Mouse (Mus musculus) left cerebral cortex, postnatal 10 days (tissue): ENCODE data around the gene Uggt1. TPM values are rescaled to one million over a fixed set of nuclear protein-coding genes. Genes with fewer than 3 reads are reported as not detected.

Experiments used
- DNase-seq, 2 experiments: peaks; one replicate each; pipeline ENCODE4 v3.0.0; 2021 to 2022; ENCODE audit warnings: low spot score in 2 of 2, mixed read lengths in 1 of 2; ENCODE audit errors: extremely low spot score in 1 of 2
- intact Hi-C: fragments of 180-260 bp; cut with DNase I; formaldehyde crosslinking; loops from one replicate; pipeline ENCODE4 v1.15.1; 2025
- total RNA-seq, 2 experiments: library from RNA; stranded (reverse); gene quantifications; 2 replicates each; pipeline ENCODE4 v1.2.3; 2021

The Uggt1 gene
- total RNA-seq, 2 experiments from 2014 or later: 41.2 to 43.8 TPM

DNA sequence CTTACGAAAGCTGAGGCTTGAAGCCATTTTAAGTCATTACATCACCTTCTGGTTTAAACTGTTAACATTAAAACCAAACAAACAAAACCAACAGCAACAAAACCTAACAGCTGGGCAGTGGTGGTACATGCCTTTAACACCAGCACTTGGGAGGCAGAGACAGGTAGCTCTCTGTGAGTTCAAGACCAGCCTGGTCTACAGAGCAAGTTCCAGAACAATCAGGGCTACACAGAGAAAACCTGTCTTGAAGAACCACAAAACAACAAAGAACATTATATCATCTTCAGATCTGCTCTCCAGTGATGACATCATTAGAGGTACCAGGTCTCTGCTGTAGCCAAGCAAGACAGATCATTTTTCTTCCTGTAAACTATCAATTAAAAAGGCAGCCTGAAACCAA is 15.9 kb upstream of the Uggt1 start:
- DNase-seq: no peak
- intact Hi-C loops: no loop called here

GRCm38 (mm10) chr1:36259281-36259680 is 14.8 kb upstream of the Uggt1 start:
- intact Hi-C loops: loop anchor here (10.0 kb wide), 2 partner anchors 404 to 1364 kb away; no protein-coding TSS in a partner anchor
- DNase-seq: no peak

GRCm38 (mm10) chr1:36258631-36259030 is 14.1 kb upstream of the Uggt1 start:
- no peak for DNase-seq
- intact Hi-C loops: loop anchor here (10.0 kb wide), 2 partner anchors 404 to 1364 kb away; no protein-coding TSS in a partner anchor

- DNase-seq: no peak
- intact Hi-C loops: loop anchor here (10.0 kb wide), 2 partner anchors 402 to 1362 kb away; no protein-coding TSS in a partner anchor
Observed at GRCm38 (mm10) chr1:36257276-36257675, 12.8 kb upstream of the Uggt1 start.

DNA sequence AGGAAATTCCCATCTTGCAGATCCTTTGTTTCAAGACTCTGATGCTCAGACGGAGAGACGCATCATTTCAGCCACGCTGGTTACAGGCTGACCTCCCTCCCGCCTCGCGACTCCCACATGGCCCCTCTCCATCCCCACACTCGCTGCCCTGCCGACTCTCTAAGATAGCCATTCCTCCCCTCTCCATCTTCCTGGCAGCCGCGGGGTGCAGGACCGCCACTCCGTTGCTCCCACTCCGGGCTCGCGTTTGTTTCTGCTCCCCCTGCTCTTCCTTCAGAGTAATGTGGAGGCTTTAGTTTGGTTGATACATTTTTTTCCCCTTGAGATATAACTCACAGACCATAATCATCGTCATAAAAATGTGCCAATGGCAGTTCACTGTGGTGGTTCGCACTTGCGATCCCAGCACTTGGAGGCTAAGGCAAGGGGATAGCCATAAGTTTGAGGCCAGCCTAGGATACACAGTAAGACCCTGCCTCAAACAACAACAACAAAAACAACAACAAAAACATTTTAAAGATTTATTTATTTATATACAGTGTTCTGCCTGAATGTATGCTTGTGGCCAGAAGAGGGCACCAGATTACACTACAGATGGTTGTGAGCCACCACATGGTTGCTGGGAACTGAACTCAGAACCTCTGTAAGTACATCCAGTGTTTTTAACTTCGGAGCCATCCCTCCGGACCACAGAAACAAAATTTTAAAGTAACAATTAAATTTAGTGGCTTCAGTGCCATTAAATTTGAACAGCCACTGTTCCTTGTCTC is 11.5 kb upstream of the Uggt1 start:
- intact Hi-C loops: loop anchor here (10.0 kb wide), 2 partner anchors 401 to 1361 kb away; no protein-coding TSS in a partner anchor
- no peak for DNase-seq

GRCm38 (mm10) chr1:36254635-36255360 is 10.3 kb upstream of the Uggt1 start:
- peak in 1 of 2 experiments; percentile 72 for DNase-seq
- intact Hi-C loops: loop anchor here (10.0 kb wide), 2 partner anchors 400 to 1360 kb away; no protein-coding TSS in a partner anchor

DNA sequence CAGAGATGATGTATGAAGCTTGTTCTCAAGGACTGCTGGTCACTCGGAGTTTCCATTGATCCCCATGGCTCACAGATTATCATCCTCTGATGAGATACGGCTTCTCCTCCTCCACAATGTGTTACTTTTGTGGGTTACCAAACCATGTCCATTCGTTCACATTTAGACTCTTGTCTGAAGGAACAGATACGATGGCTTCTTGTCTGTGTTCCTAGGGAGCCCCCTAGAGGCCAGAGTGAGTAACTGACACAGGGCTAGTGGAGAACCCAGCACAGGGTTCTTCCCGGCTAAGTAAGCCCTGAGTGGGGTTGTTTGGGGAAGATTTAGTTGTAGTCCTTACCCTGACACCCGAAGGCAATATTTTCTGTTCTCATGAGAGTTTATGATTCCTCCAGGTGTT is 8.3 kb upstream of the Uggt1 start:
- DNase-seq: peak; percentile 75 to 81
- intact Hi-C loops: loop anchor here (10.0 kb wide), 2 partner anchors 398 to 1358 kb away; no protein-coding TSS in a partner anchor

GRCm38 (mm10) chr1:36251426-36251825 is 6.9 kb upstream of the Uggt1 start:
- peak in 1 of 2 experiments; percentile 30 for DNase-seq
- intact Hi-C loops: loop anchor here (10.0 kb wide), 2 partner anchors 397 to 1357 kb away; no protein-coding TSS in a partner anchor

GRCm38 (mm10) chr1:36246688-36247087 is 2.2 kb upstream of the Uggt1 start:
- intact Hi-C loops: no loop called here
- no peak for DNase-seq

DNA sequence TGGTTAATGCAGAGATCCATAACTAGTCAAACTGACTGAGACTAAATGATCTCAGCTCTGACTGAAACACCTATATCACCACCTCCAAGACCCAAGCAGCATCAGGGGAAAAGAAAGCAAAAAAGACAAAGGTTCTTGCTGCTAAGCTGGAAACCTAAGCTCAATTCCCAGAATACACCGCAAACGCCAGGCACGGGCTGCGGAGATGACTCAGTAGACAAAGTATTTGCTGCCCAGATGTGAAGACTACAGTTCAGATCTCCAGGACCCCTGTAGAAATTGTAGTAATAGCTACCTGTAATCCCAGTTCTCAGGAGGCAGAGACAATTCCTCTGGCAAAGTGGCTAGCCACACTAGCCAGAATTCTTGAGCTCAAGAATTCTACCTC is 302 bp upstream of the Uggt1 start:
- DNase-seq: no peak
- intact Hi-C loops: no loop called here

GRCm38 (mm10) chr1:36243447-36244057 is 968 bp downstream of the Uggt1 start:
- intact Hi-C loops: no loop called here
- DNase-seq: no peak

- intact Hi-C loops: no loop called here
Observed at GRCm38 (mm10) chr1:36241903-36242429, 2.6 kb downstream of the Uggt1 start.

GRCm38 (mm10) chr1:36240176-36240575 is 4.3 kb downstream of the Uggt1 start:
- intact Hi-C loops: no loop called here
- no peak for DNase-seq

More at GRCm38 (mm10) chr1:36241903-36242429, 2.6 kb downstream of the Uggt1 start:
- DNase-seq: no peak

DNA sequence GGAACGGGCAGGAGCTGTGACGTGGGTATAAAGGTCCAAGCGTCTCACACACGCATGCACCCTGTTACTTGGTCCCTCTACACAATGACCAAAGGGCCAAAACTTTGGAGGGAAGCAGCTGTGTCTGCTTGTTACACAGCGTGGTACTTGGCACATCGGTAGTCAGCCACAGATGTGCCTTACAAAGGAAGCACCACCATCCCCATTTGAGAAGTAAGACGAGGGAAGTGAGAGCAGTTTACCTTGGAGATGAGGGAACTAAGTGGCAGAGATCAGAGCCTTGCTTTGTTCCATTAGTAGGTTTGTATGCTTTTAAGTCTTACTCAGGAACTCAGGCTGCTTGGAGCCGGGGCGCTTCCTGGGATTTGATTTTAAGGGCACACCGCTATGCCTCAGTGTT is 5.1 kb downstream of the Uggt1 start:
- intact Hi-C loops: no loop called here
- no peak for DNase-seq

DNA sequence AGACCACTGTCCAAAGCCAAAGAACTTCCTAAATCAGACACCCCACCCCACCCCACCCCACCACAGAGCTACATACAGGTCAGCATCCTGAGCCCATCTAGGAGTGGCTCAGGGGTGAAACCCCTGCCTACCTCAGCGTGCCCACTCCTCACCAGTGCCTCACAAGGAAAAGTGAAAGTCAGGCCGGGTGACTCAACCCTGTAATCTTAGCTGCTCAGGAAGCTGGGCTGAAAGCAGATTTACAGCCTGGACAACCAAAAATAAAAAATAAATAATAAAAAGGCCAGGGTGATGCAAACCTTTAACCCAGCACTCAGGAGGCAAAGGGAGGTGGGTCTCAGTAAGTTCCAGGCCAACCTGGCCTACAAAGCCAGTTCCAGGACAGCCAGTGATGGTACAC is 8.7 kb downstream of the Uggt1 start:
- intact Hi-C loops: no loop called here
- DNase-seq: no peak

DNA sequence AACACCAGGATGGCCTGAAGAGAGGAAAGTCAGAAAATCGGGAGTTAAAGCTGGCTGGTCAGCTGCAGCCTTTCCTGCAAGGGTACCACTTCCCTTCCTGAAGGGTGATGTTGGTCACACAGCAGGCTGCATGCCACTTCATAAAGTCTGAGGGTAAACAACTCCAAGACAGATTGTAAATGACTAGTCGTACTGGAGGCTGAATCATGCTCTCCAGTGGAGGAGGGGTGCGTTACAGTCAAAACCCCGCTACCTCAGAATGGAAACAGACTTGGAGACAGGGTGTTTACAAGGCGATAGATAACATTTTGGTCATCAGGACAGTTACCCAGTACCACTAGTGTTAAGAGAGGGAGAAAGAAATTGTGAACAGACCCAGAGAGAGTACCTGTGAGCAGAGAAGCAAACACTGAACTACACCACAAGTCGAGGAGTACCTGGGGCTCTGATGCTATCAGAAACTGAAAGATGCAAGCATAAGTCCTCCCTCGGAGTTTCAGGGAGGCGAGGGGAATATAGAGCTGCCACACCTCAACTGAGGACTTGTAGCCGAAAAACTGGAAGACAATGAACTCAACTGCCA is 9.4 kb downstream of the Uggt1 start:
- intact Hi-C loops: no loop called here

DNA sequence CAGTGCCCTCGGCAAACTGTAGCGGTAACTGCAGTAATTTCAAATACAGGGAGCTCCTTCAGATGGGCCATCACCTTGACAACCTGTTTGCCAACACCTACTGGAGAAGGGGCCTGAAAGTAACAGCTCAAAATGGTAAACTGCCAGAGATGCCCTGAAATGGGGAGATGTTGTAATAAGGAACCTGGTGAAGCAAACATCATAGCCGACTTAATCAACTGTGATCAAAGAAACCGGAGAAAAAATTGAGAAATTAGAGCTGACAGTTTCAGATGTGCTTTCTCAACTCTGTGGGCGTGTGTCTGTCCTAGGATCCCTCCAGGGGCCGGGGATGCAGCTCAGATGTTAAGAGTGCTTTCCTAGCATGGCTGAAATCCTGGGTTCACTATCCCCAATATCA is 11.3 kb downstream of the Uggt1 start:
- intact Hi-C loops: no loop called here
- no peak for DNase-seq

More for the DNA sequence above, 9.4 kb downstream of the Uggt1 start:
- DNase-seq: no peak

DNA sequence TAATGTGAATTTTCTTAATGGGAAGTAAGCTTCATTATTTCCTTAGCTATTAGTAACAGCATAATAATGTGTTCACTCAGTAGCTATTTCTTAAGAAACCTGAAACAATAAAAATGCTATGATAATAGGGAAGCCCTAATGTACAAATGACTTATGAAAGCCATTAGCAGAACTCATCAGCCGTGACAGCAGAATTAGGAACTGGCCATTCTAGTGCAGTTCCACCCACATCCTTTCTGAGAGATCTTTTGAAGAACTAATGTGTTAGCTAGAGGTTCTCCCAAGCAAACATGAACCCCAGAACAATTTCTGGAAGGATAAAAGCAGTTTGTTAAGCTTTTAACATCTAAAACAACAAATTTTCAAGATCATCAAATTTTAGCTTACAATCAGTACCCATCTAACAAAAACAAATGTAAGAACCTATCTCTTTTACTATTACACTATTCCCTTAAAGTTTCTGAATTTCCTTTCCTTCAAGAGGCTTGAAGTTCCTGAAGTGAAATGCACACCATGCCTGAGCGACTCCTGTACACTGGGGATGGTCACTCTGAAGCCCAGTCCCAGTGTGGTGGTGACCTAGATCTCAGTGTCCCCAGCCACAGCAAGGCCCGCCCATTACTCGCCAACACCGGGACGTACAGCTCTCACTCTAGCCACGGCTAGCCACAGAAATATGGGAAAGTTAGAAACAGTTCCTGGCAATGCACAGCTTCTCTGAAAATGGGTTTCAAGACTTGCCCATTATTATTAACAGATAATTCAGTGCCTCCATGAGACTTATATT is 13.4 kb downstream of the Uggt1 start:
- no peak for DNase-seq
- intact Hi-C loops: no loop called here
